Mouse (Mus musculus) testis, adult 2 months (tissue): ENCODE measurements at regions not wholly inside any gene's neighbourhood (a gene's known extent, or its start where the extent isn't known, plus 50 kb on each side); places are given as distances from the start of the nearest gene placed in this dataset.
A peak's percentile ranks its signal among the peaks of the same experiment; 100 is the strongest.

Experiments
- CTCF ChIP-seq: fragments of 200-500 bp; IDR thresholded peaks from 2 replicates; pipeline ENCODE4 v1.5.1; 2012; ENCODE audit warnings: low read depth, mild to moderate bottlenecking, inconsistent platforms, low read length, moderate library complexity; ENCODE audit not compliant: control insufficient read depth, insufficient read depth, insufficient replicate concordance
- POLR2A ChIP-seq: fragments of 200-500 bp; IDR thresholded peaks from 2 replicates; pipeline ENCODE4 v1.6.1; 2012; ENCODE audit warnings: low read depth, mild to moderate bottlenecking, inconsistent platforms, low read length, moderate library complexity; ENCODE audit not compliant: control insufficient read depth

- TF ChIP-seq CTCF (no peak), POLR2A (0 out of 2 replicates have a peak, but pooled peaks have one; percentile 19)
These were observed 55.7 kb downstream of the Id4 start for GRCm38 (mm10) chr13:48316747-48317146.
